Mouse (Mus musculus) heart, adult 11 months (tissue): ENCODE measurements around the gene Nvl.

ENCODE experiments used
- DNase-seq: peaks from one replicate; pipeline ENCODE4 v3.0.0; 2022

Gene Nvl

DNA sequence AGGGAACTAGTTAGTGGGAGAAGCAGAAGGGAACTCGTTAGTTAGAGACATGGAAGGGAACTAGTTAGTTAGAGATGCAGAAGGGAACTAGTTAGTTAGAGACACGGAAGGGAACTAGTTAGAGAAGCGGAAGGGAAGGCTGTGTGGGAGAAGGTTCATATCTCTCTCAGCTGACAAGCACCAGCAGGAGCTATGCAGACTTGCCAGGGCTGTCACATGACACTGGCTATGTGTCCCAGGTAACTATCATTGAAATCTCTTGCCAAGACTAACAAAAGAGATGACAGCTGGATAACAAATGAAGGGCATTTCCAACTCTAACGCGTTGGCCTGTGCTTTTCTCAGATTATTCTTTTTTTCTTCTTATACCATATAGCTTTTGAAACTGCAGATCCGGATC is 79.4 kb downstream of the Nvl start:
- peak; percentile 50 for DNase-seq

- DNase-seq, result peak; percentile 70
Observed at GRCm38 (mm10) chr1:181063991-181064390, 80.0 kb downstream of the Nvl start.

DNA sequence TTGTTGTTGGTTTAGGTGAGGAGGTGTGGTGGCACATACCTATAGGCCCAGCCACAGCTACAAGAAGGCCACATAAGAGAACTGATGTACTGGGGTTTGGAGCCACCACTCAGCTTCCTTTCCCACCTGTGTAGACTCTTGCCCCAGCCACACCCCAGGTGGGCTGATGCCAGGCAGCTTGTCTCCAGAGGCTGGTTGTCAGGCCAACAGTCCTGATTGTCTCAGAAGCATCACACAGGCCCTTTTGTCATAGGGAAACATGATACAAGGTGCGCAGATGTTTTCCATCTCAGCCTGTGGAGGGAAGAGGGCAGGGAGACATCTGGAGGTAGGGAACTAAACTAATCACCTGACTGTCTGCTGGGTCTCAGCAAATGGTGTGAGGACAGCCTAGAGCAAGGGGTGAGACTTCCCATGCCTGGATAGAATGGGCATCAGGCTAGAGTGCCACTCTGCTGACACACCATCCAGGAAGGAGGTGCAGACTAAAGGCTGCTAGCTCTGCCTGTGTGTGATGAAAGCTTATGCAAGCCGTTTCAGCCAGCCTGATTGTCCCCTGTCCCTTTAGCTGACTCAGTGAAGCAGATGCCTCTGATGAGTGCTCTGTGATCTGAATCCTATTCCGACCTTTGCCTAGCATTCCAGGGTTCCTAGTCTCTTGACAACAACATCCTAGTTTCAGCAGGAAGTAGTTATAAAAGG is 82.1 kb downstream of the Nvl start:
- DNase-seq, result peak; percentile 57

DNA sequence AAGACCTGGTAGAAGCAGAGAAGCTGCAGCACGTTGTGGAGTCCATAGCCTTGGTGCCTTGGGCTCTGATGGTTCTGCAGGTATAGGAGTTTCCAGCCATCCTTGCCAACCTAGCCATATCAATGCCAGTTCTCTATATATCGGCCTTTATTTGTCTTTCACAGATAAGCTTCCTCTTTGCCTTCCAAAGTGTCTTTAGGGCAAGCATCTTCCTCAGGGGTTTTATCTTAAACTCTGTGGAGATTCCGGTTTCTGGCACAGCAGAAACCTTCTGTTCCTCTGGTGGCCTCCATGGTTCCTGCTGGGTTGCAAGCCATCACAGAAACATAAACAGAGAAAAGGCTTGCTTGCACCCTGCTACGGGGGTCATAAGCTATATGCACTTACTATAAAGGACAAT is 91.1 kb downstream of the Nvl start:
- peak; percentile 25 for DNase-seq

DNA sequence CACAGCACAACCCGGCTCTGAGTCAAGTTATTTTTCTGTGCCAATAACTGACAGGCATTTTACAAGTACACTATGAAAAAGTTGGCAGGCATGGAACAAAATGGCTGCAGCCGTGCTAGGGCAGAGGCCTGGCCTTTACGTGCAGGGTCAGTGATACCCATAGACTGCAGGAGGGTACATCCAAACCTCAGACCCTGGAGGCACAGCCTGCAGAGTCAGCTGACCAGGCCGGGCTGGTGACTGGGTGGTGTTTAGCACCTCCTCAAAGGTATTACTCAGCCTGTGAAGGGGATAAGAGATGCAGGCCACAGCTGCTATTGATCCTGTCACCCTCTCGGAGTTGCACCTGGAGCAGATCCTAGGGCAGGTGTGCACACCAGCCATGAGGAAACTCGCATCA is 93.1 kb downstream of the Nvl start, which contains the start of gene 9130409I23Rik:
Gene 9130409I23Rik, plus strand, starts transcription at position 301 of the 400 bp plus-strand sequence.
- DNase-seq, result no peak

DNA sequence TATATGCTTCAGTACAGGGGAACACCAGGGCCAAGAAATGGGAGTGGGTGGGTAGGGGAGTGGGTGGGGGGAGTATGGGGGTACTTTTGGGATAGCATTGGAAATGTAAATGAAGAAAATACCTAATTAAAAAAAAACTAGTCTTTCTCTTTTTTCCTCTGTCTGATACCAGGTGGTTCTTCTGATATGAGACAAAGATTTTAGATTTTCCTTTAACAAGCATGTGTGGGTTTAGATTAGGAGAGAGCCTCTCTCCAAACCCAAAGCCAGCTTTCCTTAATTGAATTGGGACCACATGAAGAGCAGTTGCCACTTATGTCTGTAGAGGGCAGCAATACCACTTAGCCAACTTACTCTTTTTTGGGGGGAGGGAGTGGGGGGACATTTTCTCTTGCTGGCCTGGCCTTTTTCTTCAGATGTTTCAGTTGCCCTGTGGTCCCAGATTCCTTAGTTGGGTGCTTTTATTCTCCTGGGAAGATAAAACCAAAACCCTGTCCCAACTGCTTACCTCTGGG is 94.6 kb downstream of the Nvl start:
- no peak for DNase-seq

GRCm38 (mm10) chr1:181047520-181047919 is 96.5 kb downstream of the Nvl start:
- DNase-seq, result peak; percentile 61

DNA sequence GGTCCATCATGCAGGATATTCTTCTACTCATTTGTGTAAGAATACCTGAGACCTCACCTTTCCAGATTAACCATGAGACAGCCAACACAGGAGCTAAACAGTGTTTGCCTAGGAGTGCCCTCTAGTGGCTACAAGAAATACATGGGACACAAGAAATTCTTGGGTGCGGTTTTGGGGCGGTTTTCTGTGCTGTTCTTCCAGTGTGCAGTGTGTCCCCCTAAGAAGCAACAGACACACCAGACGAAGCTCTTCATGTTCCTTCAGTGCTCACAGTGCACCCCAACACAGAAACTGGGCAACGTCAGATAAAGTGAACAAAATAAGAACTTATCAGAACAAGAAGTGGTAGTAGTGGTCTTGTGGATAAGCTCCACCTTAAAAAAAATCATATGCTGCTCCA is 104.4 kb downstream of the Nvl start:
- peak; percentile 28 for DNase-seq

DNA sequence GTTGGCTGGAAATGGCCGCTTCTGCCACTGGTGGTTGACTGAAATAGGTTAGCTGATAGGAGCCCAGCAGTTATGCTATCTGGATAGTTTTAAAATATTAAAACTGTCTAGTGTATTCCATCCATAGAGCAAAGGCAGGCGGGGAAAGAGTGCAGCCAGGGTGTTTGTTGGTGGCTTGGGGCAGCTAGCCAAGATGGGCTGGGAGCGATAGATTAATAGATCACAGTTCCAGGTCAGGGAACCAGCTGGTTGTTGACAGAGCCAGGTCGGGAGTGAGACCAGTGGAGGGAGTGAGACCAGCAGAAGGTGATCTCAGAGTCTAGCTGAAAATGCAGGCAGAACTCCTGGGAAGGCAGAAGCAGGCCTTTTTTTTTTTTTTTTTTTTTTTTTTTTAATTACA is 106.4 kb downstream of the Nvl start:
- DNase-seq, result peak; percentile 39
